Mouse (Mus musculus): ENCODE measurements around the gene Pold4. TPM values are rescaled to one million over a fixed set of nuclear protein-coding genes. Genes with fewer than 3 reads are reported as not detected.
A peak's percentile ranks its signal among the peaks of the same experiment; 100 is the strongest.
"Not testable (repeated sequence)": the region's sequence is repeated elsewhere in the genome, so short reads cannot be mapped to it uniquely, and the experiment has no call there.

The Pold4 gene
- polyA plus RNA-seq, 3 experiments from 2014 or later: 96.4 to 134 (median 118) TPM

DNA sequence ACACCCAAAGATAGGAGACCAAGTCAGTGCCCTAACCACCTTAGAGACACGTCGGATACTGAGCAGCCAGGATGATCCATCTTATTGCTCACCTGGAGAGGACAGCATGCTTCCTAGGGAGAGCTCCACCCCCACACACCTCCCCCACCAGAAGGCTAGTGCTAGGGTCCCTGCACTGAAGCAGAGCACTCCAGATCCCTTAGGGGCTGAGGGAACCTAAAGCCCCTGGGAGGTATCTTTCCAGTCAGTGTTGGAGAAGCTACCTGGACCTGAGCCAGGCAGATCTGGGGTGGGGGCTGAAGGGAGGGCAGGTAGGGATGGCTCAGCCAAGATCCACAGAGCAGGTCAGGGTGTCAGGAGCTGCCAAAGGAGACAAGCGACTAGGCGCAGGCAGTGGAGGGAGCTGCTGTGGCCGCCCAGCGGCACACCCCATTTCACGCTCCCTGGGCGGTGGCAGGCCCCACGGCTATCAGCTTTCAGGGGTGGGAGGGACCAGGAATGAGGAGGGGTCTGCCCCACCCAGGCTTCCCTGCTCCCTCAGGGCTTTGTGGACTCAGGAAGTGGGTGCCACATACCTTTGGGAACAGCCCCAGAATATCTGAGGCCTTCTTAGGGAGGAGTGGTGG is 2.1 kb upstream of the Pold4 start:
- ATAC-seq: no peak

DNA sequence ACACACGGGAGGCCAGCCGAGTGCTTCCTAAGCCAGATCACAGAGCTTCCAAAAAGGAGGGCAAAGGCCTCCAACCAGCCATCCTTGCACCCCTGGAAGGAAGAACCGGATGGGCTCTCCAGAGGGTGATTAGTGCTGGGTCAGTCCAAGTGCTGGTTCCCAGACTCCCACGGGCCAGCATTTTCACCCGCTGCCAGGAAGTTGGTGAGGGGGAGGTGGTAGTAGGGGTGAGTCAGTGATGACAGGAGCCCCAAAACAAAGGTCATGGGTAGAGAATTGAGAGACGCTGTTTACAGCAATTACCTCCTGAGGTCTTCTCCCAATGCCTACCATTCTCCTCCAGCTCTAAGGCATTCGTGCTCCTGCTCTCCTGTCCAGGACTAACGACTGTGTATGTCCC is 1.3 kb upstream of the Pold4 start:
- ATAC-seq: peak; percentile 8

DNA sequence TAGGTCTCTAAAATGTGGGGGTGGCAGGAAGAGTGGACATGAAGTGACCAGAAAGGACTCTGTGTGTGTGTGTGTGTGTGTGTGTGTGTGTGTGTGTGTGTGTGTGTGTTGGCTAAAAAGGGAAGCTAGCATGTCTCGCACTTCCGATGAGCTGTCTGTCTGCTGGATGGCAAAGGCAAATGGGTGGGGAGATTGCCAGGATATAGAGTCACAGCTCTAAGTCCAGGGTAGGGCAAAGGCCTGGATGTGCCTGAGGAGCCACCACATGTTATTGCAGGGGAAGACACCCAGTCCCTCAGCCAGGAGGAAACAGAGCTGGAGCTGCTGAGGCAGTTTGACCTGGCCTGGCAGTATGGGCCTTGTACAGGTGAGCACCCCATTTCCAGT is 480 bp downstream of the Pold4 start:
- ATAC-seq: peak; percentile 47

DNA sequence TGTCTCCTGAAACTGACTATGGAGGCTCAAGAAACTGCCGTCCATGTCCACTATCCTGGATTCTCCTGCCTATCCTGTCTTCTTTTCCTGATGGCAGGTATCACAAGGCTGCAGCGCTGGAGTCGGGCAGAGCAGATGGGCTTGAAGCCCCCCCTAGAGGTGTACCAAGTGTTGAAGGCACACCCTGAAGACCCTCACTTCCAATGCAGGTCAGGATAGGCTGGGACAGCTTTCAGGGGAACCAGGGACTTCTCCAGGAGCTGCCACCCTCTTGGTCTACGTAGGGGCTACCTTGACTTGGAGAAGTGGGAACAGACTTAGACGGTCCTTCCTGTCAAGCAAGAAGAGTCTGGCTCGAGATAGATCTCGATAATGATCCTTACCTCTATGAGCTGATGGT is 952 bp downstream of the Pold4 start:
- no peak for ATAC-seq

DNA sequence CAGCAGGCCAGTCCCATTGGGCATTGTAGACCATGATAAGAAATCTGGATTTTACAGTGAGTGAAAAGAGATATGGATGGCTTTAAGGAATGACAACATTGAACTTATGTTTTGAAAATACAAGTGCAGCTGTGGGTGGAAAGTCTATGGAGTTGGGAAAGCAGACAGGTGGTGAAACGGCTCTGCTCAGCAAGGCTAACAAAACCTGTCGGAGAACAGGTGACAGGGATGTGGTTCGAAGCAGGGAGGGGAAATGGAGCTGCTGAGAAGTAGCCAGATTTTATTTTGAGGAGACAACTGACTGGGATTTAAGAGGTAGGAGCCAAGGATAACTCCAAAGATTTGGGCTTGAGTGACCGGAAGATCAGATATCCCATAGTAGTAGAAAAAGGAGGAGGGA is 2.8 kb downstream of the Pold4 start:
- ATAC-seq: no peak

DNA sequence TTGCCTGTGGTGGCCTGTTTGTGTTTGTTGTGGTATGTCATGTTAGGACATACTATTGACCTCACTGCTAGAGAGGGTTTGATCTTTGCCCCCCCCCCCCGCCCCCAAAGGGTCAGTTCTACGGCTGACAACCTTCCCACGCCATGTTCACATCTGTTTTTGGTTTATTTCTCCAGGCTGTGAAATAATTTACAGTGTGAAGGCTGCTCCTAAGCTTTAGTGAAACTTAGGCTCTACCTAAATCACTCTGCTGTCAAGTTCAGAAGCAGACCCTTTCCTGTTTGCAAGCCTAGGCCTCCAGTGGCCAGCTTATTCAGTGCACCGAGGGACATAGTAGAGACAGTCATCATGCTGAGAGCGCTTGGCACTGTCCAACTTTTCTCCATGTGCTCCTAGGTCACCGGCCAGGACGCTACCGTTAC is 8.6 kb downstream of the Pold4 start:
- ATAC-seq: no peak

DNA sequence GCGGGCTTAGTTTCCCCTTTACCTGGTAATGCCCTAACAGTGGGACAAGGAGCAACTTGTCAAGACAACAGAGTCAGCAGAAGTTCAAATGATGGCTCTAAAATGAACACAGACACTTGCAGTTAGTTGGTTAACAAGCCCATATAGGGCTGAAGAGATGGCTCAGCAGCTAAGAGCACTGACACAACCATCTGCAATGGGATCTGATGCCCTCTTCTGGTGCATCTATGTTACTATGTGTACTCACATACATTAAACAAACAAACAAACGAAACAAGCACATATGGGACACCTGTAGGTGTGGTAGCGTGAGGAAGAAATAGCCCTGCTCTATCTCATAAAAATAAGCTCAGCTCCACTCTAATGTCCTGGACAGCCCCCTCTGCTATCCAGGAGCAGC is 10.7 kb downstream of the Pold4 start:
- no peak for ATAC-seq

DNA sequence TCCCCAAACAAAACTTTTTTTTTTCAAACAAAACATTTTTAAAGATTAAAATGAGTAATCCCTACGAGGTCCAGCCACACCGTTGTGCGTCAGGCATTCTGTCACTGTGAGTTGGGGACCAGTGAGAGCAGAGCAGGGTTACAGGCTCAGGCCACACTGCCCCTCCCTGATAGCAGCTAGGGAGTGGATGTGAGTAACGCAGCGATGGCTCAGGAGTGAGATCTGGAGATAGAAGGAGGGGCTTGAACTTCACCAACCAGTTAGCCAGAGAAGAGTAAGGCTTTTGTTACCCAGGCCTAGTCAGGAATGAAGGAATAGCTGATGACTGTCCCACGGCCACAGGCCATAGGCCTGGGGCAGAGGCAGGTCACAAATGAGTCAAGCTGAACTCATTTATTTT is 13.1 kb downstream of the Pold4 start:
- no peak for ATAC-seq

DNA sequence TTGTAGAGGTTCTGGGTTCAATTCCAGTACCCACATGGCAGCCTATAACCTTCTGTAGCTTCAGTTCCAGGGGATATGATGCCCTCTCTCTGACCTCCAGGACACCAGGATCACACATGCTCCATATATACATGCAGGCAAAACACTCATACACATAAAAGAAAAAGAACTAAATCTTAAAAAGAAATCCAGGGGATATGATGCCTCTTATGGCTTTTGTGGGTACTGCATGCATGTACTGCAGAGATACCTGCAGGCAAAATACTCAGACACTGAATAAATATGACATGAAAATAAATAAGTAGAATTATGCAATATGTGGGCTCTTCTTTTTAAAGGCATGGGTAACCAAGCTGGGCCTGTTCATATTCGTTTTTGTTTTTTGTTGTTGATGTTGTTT is 15.3 kb downstream of the Pold4 start:
- ATAC-seq: no peak

DNA sequence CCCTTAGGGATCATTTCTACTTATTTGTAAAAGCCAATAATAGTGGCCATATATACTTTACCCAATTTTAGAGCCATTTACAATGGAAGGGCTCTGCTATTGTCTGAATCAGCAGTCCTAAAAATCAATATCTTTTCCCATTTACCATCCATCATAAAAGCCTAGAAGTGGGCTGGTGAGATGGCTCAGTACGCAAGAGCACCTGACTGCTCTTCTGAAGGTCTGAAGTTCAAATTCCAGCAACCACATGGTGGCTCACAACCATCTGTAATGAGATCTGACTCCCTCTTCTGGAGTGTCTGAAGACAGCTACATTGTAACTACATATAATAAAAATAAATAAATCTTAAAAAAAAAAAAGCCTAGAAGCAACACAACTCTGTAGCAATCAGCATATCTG is 17.0 kb downstream of the Pold4 start:
- not testable (repeated sequence) for ATAC-seq

DNA sequence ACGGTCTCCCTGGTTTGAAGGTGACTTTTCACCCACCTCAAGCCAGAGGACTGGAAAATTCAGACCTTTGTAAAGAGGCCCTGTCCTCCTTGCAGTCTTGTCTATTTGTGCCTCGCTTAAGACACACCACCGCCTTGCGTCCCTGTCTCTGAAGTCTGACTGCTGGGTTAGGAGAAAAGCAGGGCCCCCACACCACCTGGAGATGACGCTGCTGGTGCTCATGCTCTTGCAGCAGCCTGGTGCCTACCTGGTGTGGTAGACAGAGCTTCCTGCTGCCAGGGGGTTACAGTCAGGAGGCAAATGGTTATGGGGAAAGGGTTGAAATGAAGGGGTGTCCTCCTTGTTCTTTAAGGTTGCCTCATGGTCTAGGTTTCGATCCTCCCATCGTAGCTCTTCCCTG is 22.5 kb downstream of the Pold4 start:
- no peak for ATAC-seq

DNA sequence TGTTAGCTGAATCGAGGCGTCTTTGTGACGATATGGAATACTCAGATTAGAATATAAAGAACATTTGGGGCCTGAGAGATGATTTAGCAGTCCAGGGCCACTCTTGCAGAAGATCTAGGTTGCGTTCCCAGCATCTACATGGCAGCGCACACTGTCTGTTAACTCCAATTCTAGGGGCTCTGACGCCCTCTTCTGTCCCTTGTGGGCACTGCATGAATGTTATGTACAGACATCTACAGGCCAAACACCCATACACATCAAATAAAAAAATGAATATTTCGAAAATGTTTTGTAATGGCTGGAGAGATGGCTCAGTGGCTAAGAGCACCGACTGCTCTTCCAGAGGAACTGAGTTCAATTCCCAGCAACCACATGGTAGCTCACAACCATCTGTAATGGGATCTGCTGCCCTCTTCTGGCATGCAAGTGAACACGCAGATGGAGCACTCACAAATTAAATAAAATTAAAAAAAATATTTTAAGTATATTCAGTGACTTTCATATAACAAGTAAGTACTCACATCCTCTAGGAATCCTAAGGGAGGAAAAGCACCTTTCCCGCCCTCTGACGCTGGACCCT is 24.0 kb downstream of the Pold4 start:
- no peak for ATAC-seq

DNA sequence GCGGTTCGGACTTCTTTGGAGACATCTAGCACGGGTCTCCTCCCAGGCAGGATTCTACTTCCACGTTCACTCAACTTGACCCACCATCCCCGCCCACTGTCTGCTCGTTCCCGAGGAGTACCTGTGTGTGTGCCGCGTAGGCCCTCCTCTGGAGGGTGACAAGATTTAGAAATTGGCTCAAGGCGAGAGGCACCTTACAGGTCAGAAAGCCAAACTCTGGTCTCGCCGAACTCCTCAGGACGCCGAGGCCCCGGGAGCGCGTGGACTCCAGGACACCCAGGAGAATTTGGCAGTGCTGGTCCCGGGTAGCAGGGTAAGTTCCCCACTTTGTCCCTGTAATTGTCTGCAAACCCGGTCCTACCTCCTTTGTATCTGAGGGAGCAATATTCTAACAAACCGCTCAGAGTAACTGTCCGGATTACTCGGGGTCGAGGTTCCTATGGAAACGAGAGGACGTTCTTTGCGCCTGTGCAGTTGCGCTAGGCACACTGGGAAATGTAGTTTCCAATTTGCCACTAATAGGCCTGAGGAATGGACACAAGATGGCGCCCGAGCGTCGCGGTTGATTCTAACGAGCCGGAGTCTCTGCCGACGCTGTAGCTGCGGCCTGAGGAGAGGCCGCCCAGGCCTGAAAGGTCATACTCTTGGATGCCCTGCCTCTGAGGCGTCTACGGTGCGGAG is 25.7 kb downstream of the Pold4 start:
- ATAC-seq: peak; percentile 92

DNA sequence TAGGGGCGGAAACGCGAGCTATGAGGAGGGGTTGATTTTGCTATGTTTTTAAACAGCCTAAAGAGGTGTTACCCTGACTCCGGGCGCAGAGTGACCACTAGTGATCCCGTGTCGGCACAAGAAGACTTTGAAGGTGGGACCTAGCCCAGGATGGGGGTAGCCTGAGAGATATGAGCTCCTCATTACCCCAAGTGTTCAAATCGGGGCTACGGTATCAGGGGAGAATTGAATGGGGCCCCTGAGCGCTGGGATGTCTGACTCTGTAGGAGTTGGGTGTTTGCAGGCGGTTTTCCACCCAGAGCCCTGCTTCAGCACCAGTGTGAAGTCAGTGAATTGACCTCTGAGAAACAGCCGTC is 26.2 kb downstream of the Pold4 start:
- no peak for ATAC-seq

DNA sequence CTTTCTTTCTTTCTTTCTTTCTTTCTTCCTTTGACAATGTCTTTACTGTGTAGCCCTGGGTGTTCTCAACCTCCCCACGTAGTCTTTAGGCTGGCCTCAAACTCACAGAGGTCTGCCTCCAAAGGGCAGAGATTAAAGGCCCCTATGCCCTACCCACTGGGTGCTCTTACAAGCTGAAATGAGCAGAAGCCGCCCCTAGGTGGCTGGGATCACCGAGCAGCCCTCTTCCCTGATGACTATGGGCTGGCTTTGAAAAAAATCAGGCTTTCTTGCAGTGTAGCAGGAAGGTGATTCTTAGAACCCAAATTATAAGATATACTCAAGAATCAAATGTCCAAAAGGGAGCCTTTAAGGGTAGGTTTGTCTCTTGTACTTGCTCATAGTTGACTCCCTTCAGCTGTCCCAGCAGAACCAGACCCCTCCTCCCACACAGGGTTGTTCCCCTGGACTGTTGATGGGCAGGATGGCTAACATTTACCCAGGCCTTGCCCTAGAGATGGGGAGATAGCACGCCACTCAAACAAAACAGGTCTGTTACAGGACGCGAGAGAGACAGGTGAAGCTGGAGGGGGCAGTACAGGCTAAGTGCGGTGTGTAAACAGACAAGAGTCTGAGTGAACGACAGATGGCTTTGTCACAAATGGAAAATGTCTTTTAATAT is 29.5 kb downstream of the Pold4 start:
- ATAC-seq: peak; percentile 29

DNA sequence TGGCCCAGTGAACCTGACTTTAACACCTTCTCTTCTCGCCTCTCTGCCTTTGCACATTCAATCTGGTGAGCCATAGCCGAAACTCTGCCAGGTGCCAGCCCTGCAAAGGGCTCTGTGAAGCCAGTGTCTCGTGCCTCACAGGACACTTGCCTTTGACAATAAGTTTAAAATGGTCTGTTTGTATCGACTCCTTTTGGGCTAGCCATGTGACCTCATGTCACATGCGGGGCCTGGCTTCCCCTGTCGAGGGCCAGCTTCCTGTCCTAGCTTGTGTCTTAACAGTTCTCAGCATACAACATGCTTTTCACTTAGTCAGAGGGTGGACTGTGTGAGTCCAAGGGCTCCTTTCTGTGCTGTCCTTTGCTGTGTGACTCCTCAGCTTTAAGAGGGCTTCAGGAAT is 31.1 kb downstream of the Pold4 start:
- no peak for ATAC-seq

DNA sequence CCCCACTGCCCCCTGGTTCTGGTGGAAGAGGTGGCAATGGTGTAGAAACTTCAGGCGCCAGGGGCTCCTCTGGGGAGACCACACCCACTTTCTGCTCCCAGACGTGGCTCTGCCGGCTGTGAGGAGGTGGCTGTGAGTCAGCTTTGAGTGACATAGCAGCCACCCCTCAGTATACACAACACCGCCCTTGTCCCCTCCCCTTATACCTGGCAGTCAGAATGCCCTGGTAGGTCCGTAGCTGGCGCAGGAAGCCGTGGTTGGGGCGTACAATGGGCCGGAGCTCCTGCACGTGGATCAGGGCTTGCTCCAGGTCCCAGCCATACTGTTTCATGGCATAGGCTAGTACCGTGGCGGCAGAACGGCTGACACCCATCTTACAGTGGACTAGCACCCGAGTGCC is 32.0 kb downstream of the Pold4 start:
- ATAC-seq: no peak

DNA sequence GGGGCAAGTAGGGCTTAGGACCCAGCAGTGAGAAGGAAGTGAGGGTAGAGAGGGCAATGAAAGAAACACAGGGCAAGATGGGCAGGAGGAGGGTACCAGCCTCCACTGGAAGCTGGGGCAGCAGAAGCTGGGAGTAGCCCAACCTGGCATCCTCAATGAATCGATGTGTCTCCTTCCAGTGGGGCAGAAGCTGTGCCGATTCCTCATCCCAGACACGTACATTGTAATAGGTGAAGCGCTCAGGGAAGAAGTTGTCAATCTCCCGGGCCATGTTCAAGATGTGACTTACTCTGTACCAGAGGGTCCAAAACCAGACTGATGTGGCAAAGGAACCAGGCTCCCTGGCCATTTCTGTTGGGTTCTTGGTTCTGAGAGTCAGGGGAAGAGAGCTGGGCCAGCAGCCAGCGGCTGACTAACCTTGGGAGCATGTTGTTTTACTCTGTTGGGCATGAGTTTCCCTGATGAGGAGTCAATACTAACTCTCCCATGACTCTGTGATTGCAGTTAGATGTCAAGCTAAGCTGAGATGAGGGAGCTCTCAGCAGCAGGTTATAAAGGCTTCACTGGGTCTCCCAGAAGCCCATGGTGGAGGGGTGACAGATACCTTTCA is 32.6 kb downstream of the Pold4 start:
- no peak for ATAC-seq

DNA sequence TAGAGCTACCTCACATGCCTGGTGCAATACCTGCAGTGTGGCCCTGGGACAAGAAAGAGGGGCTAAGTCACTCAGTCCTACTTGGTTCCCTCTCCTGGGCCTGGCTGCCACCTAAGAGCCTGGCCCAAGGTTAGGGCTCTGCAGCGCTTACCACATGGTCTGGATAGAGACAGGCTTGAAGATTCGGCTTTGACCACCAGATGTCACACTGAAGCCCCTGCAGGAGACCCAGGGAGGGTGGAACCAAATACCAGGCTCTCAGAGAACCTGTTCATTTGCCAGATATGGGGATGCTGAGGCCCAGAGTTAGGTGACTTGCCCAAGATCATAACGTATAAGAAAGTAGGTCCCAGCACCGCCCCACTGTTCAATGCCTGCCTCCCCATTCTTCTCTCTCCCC is 34.3 kb downstream of the Pold4 start:
- no peak for ATAC-seq

DNA sequence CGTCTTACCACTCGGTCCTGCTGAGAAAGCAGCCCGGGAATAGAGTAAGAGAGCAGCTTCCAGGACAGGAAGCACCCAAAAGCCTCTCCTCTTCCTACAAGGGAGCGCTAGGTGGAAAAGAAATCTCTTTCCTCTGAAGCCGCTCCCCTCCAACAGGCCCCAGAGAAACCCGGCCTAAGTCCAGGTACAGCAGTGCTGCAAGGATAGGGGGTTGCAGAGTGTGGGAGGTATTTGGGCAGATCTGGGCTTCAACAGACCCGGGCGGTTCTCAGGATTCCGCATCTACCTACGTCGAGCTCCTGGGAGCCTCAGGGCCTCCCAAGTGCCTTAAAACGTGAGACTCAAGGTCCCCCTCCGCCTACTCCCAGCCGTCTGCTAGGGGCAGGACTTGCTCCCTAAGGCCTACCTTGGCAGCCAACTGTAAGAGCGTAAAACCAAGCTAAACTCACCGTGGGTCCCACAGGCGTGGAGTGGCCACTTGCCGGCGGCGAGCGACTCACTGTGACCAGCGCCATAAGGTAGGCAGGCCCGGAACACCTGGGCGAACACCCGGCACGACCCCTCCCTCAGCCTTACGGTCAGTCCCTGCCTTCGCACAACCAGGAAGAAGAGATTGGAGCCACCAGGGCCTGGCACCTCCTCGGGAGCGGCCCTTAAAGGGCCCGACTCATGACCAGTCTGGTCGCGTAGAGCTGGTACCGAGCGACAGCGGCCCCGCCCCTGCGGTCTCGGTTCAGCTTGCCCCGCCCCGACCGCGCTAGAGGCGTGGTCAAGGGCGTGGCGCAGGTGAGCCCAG is 37.1 kb downstream of the Pold4 start, which contains the start of gene Ssh3:
Ssh3 (minus strand) TSS at position 615 of the 796 bp plus-strand sequence.
- ATAC-seq: peak; percentile 65

DNA sequence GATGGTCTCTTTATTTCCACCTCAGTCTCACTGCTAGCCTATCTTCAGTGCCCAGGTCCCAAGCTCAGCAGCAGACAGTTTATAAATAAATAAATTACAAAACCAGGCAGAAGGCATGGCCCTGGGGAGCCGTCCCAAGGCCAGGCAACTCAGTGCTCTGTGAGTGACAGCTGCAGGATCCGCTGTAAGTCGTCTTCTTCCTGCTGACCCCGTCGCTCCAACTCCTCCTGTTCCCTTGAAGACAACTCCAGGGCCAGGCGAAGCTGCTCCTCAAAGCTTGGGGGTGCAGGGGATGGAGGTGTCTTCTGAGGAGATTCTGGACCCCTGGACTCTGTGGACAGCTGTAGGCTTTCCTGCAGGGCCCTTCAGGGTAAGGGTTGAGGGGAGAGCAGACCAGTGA is 38.5 kb downstream of the Pold4 start:
- no peak for ATAC-seq

DNA sequence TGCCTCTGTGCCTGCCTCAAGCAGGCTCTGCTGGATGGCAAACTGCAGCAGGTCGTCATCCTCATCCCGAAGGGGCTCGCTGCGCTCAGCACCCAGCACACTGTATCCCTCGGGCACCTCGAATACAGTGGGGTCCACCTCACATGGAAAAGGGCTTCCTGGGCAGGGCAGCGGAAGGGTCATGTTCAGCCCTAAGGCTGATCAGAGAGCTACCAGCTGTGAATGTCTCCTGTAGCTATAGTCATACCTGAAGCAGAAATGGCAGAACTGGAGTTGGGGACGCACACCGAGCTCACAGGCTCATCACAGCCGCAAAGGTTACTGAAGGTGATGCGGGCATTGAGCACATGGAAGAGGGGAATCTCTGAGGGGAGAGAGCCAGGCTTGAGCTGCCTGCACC is 39.3 kb downstream of the Pold4 start:
- no peak for ATAC-seq

DNA sequence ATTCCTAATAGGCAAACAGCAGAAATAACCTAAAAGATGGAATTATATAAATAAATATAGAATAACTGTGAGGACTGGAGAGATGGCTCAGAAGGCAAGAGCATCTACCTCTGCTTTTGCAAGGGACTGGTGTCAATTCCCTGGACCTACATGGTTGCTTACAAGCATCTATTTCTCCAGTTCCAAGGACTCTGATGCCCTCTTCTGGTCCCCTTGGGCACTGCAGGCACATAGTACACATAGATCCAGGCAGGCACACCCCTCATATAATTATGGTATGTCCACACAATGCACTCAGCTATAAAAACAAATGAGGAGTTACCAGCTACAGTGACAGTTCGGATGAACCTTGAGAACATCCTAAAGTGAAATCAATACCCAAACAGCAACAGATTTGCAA is 47.8 kb downstream of the Pold4 start:
- no peak for ATAC-seq

Measured in inflammation-experienced regulatory T-cells, adult 6 months (primary cell).